16 mouse cellular contexts compared by ENCODE assay signal in genomic region chr15:26021721-26022120, GRCm38 (mm10). TPM values are rescaled to one million over a fixed set of nuclear protein-coding genes. Genes with fewer than 3 reads are reported as not detected.
DNase-seq lines count a peak whose midpoint lies in the region; ATAC-seq lines count a peak whose summit lies in the region.
"Had no signal": no experiment of that assay in that cellular context is flagged by ENCODE, and none has a peak within 500 bp of the region (broad histone marks: within the 10 kb centered on the region; RNA-seq: fewer than 3 reads in every experiment).

No protein-coding gene starts in this region.

- H3K4me1 ChIP-seq in forebrain, embryonic 11.5 days (replicated peaks; ENCODE audit: control insufficient read depth, insufficient read depth, low read length) = no peaks in the 10 kb centered on the region
- peaks cover 14% of the 10 kb centered on the region; the same call in 1 of the 2 replicates for H3K4me1 ChIP-seq in forebrain, embryonic 10.5 days
- no peaks in the 10 kb centered on the region for H3K4me1 ChIP-seq in midbrain, embryonic 12.5 days
- no peaks in the 10 kb centered on the region for H3K4me1 ChIP-seq in midbrain, embryonic 10.5 days
- H3K4me1 ChIP-seq: heart, embryonic 15.5 days had no signal

- 34% methylated on average over 8 of the region's 8 CpGs for WGBS in forebrain, embryonic 11.5 days
- 51% methylated on average over 8 of the region's 8 CpGs for WGBS in forebrain, embryonic 10.5 days
- 64% methylated on average over 8 of the region's 8 CpGs for WGBS in midbrain, embryonic 12.5 days
- WGBS in midbrain, embryonic 10.5 days = 77% methylated on average over 8 of the region's 8 CpGs

- H3K4me3 ChIP-seq in forebrain, embryonic 11.5 days (ENCODE audit: low read depth, low read length) = no peak overlapping the region
- no peak overlapping the region for H3K4me3 ChIP-seq in forebrain, embryonic 10.5 days
- H3K4me3 ChIP-seq in midbrain, embryonic 12.5 days = no peak overlapping the region
- no peak overlapping the region for H3K4me3 ChIP-seq in midbrain, embryonic 10.5 days
- H3K4me3 ChIP-seq: heart, embryonic 15.5 days; limb, embryonic 13.5 days had no signal

- H3K9me3 ChIP-seq in forebrain, embryonic 11.5 days (ENCODE audit: control insufficient read depth, low read length) = no peaks in the 10 kb centered on the region
- H3K9me3 ChIP-seq in forebrain, embryonic 10.5 days = no peaks in the 10 kb centered on the region
- H3K9me3 ChIP-seq in midbrain, embryonic 12.5 days = no peaks in the 10 kb centered on the region
- H3K9me3 ChIP-seq in midbrain, embryonic 10.5 days (replicated peaks) = no peaks in the 10 kb centered on the region
- H3K9me3 ChIP-seq: heart, embryonic 15.5 days; limb, embryonic 13.5 days had no signal

- ATAC-seq in forebrain, embryonic 11.5 days (replicated peaks; ENCODE audit: low FRiP score) = peak; percentile 74
- ATAC-seq in midbrain, embryonic 12.5 days (ENCODE audit: low FRiP score, low read depth) = peak; percentile 30; the same call in 1 of the 2 replicates
- ATAC-seq: inflammation-experienced regulatory T-cells, adult 6 months; liver, postnatal 0 days had no signal

- no peak overlapping the region for H3K27ac ChIP-seq in forebrain, embryonic 11.5 days (ENCODE audit: low read depth, low read length)
- H3K27ac ChIP-seq in forebrain, embryonic 10.5 days = no peak overlapping the region
- H3K27ac ChIP-seq in midbrain, embryonic 12.5 days (replicated peaks) = no peak overlapping the region
- H3K27ac ChIP-seq in midbrain, embryonic 10.5 days (replicated peaks) = no peak overlapping the region
- H3K27ac ChIP-seq: heart, embryonic 15.5 days; limb, embryonic 13.5 days had no signal

- H3K36me3 ChIP-seq in forebrain, embryonic 11.5 days (ENCODE audit: control insufficient read depth, insufficient read depth, low read length) = no peaks in the 10 kb centered on the region
- H3K36me3 ChIP-seq in forebrain, embryonic 10.5 days (replicated peaks) = no peaks in the 10 kb centered on the region
- H3K36me3 ChIP-seq in midbrain, embryonic 12.5 days = no peaks in the 10 kb centered on the region
- H3K36me3 ChIP-seq in midbrain, embryonic 10.5 days = no peaks in the 10 kb centered on the region
- H3K36me3 ChIP-seq: heart, embryonic 15.5 days; limb, embryonic 13.5 days had no signal

- no peak overlapping the region for H3K4me2 ChIP-seq in forebrain, embryonic 11.5 days (ENCODE audit: low read depth, low read length, severe bottlenecking)
- H3K4me2 ChIP-seq in midbrain, embryonic 12.5 days (replicated peaks) = no peak overlapping the region
- H3K4me2 ChIP-seq: heart, embryonic 15.5 days; limb, embryonic 13.5 days had no signal

- no peaks in the 10 kb centered on the region for H3K27me3 ChIP-seq in forebrain, embryonic 11.5 days (ENCODE audit: control insufficient read depth, insufficient read depth, low read length)
- no peaks in the 10 kb centered on the region for H3K27me3 ChIP-seq in forebrain, embryonic 10.5 days (ENCODE audit: poor library complexity, severe bottlenecking)
- no peaks in the 10 kb centered on the region for H3K27me3 ChIP-seq in midbrain, embryonic 12.5 days
- no peaks in the 10 kb centered on the region for H3K27me3 ChIP-seq in midbrain, embryonic 10.5 days (ENCODE audit: low read depth, poor library complexity, severe bottlenecking)
- H3K27me3 ChIP-seq: heart, embryonic 15.5 days; limb, embryonic 13.5 days had no signal

- no peak for DNase-seq in forebrain, embryonic 11.5 days (ENCODE audit: low spot score)
- no peak for DNase-seq in forebrain, embryonic 10.5 days (ENCODE audit: extremely low spot score, low spot score)
- no peak for DNase-seq in midbrain, embryonic 10.5 days (ENCODE audit: low spot score)
- peak; percentile 30 for DNase-seq in forelimb bud, embryonic 11.5 days (ENCODE audit: low read depth, low spot score)
- DNase-seq in retina, embryonic 14.5 days (ENCODE audit: low spot score) = peak; percentile 82
- DNase-seq in gastrocnemius, postnatal 36 days = no peak
- DNase-seq in B cell, adult 2 months = no peak
- DNase-seq: adrenal gland, adult 2 months; cerebellum, adult 9-11 months; layer of hippocampus, postnatal 36 days; liver, postnatal 0 days; lung, postnatal 4 days had no signal

- H3K9ac ChIP-seq in forebrain, embryonic 11.5 days (ENCODE audit: low read length) = no peak overlapping the region
- H3K9ac ChIP-seq in midbrain, embryonic 12.5 days (replicated peaks) = no peak overlapping the region
- H3K9ac ChIP-seq: heart, embryonic 15.5 days; limb, embryonic 13.5 days; liver, postnatal 0 days had no signal

- intact Hi-C loops in gastrocnemius, postnatal 36 days (cut with DNase I) = no loop called here

RNA-seq across cellular contexts. Expression of gene Zfp622, which starts 37.6 kb away (rescaled TPM):
- polyA plus RNA-seq in forebrain, embryonic 11.5 days (2014; fragmentation: Nextera tagmentation; extraction: Ambion mirVana) = 29.5 and 32.7 TPM in 2 replicates
- polyA plus RNA-seq in forebrain, embryonic 10.5 days (2016; fragmentation: Nextera tagmentation; extraction: Ambion mirVana) = 22.0 and 24.4 TPM in 2 replicates
- polyA plus RNA-seq in midbrain, embryonic 12.5 days (2016; fragmentation: Nextera tagmentation; extraction: Ambion mirVana) = 35.3 and 40.5 TPM in 2 replicates
- polyA plus RNA-seq in midbrain, embryonic 10.5 days (2016; fragmentation: Nextera tagmentation; extraction: Ambion mirVana) = 24.1 and 24.4 TPM in 2 replicates
- total RNA-seq in gastrocnemius, postnatal 36 days (2021) = 10 to 100 TPM; 19.6 to 23.0 TPM

Comparison
In these comparisons a context has a peak if more than half of its experiments do, and no peak if none do; other contexts are left out.
1. DNase-seq: peak in forelimb bud, embryonic 11.5 days (single experiment) and retina, embryonic 14.5 days (single experiment); none in forebrain, embryonic 11.5 days (single experiment), forebrain, embryonic 10.5 days (single experiment), midbrain, embryonic 10.5 days (single experiment), gastrocnemius, postnatal 36 days (0 of 2) and B cell, adult 2 months (0 of 2).